Mouse (Mus musculus): ENCODE data around the gene Glis1.

Glis1 gene

DNA sequence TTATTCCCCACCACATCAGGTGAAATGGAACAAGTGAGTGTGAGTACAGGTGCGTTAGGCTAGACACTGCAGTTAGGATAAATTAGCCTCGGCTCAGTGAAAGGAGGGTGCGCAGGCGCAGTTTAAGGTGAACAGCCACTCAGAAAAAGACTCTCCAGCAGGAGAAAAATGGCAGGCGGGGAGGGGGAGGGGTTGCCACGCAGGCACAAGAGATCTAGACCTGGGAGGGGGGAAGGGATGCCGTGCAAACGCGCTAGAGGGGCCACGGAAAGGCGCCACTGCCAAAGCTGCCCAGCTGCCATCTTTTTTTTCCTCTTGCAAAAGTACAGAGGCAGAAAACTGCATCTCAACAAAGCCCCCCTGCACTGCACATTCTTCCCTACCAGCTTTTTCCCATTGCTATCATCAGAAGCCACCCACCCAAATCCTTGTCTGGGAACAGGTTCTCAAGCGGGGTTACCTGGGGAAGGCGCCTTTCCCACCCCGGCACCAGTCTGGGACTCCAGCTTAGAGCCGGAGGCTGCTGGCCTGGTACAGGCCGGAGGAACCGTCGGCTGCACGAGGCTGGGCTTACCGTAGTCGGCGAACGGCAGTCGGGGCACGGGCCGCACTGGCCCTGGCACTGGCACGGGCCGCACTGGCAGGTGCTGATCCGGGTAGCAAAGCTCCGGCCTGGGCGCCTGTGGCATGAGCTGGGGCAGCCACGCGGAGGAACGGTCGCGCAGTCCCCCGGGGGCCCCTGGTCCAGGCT is 248.8 kb downstream of the Glis1 start:
- in situ Hi-C loops (cut with MboI): no loop called here

GRCm38 (mm10) chr4:107684130-107684529 is 249.7 kb downstream of the Glis1 start, which contains the start of gene Dmrtb1:
TSS of gene Dmrtb1 (minus strand) at chr4:107684230.
- in situ Hi-C loops (cut with MboI): no loop called here

Measured in mature B cell (primary cell).